Mouse (Mus musculus): ENCODE measurements at regions not wholly inside any gene's neighbourhood (a gene's known extent, or its start where the extent isn't known, plus 50 kb on each side); places are given as distances from the start of the nearest gene placed in this dataset.

DNA sequence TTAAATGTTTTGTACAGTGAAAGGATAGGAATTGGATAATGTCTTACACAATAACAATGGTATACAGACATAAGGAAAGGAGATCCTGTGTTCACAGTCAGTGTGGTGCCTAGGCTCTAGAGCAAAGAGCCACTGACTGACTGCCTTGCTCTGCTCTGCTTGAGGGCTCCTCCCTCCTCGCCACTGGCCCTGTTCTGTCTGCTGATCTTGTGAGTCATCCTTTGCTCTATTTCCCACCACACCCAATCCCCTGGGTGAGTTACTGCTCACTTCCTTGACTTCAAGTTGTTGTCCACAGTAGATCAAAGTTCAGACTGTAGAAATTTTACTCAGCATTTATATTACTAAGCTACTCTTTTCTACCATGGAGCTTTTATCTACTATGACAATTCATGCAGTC is 117.3 kb downstream of the Tmsb4x start:
- peak; percentile 27 for DNase-seq

DNA sequence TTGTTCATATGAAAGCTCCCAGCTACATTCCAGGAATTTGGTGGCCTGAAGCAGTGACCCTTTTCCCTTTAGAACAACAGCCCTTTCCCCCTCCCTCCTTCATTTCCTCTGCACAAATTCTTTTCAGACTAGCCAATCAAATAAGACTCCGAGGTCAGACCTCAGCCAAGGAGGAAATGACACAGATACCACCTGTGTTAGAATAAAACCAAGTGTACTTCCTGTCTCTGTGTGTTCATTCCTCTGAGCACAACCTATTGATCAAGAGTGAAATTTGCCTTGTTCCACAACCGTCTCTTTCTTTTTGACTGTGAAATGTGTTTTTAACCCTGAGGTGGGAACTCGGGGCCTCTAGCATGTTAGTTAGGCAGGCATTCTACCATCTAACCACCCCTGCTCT is 120.2 kb downstream of the Tmsb4x start:
- no peak for DNase-seq

GRCm38 (mm10) chrX:167088438-167088837 is 120.7 kb downstream of the Tmsb4x start:
- DNase-seq, result no peak

DNA sequence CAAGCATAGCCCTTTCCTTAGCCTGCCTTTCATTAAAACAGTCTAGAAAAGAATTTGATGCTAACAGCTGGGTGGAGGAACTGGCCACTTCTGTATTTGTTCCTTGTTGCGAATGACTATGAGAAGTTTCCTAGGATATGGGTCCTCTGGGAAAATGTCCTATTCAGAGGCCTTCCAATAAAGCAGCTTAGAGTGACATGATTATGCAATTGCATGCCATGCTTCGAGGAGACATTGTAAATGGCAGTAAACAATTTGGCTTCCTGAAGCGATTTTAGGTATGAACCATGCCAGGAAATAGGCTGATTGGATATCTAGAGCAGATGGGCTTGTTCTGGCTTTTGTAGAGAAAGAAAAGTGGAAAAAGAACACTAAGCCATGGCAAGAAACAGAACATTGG is 128.3 kb downstream of the Tmsb4x start:
- no peak for DNase-seq

DNA sequence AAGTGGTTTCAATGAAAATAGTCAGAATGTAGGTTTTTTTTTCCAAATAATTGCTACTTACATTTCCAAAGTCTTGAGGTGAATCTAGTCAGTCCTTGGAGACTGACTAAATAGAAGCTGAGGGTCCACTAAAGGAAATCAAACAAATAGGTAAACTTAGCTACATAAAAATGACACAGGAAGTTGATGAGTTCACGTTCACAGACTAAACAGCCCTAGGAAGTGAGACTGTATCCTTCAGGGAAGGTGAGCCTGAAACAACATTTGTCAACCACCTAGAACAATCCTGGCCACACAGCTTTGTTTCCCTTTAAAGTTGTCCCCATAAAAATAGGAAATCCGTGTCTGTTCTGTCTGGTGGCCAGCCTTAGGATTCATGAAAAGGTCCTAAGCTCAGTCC is 140.0 kb downstream of the Tmsb4x start:
- no peak for DNase-seq

- no peak for DNase-seq
These were observed 141.2 kb downstream of the Tmsb4x start for GRCm38 (mm10) chrX:167067918-167068317.

DNA sequence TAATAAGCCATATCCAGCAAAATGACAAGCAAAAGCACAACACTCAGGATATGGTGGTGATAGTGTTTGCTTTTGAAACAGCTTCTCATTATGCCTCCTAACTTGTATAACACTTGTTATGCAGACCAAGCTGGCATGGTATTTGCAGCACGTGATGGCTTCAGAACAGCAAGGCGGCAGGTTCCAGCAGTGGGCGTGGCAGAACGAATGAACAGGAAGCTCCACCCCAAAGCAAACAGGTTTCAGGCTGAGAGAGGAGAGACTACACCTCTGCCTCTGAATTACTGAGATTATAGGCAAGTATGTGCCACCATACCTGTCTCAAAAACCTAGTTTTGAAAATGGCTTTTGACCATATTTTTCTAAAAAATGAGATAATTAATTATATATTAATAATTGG is 145.2 kb downstream of the Tmsb4x start:
- DNase-seq, result peak; percentile 29

- no peak for DNase-seq
These were observed 156.7 kb downstream of the Tmsb4x start for GRCm38 (mm10) chrX:167052456-167052855.

DNA sequence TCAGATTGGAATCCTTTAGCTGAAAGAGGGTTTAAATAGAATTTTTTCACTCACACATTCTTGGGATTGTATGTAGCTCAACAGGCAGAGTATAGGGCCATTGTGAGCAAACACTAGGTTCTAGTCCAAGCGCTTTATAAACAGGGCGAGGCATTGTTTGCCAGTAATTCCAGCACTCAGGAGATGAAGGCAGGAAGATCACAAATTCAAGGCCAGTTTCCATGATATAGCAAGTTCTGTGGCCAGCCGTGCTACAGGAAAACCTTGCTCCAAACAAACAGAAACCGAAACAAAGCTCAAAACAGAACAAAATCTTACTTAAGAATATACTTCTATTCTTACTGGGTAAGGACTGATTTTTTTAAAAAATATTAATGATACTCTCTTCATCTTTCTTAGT is 159.0 kb downstream of the Tmsb4x start:
- no peak for DNase-seq

DNA sequence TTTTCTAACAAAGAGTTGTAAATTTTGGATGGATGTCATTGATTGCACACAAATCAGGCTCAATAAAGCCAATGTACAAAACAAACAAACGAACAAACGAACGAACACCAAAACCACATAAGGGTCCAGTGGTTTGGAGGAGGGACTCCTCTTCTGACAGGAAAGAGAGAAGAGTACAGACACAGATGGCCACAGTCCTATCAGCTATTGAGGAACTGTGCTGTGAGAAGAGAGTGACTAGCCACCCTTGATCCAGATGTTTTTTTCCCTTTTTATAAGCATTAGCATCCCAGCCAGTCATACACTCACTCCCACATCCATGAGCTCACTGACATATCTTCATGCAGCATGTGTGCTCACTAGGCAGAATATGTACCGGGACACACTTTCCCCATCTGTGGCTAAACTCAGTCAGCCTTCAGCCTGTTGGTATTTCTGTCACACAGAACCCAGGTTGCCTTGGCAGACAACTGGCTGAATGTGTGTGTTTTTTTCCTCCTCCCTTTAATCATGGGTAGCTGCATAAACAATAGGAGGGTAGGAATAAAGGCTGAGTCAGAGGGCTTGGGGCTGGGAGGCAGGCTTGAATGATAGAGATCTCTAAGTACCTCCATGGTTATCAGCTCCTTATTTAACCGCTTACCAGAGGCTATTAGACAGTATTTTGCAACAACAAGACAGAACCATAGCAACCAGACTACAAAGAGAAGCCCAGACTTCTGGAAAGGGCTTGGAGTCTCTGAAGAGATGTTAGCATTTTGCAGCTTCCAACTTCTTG is 159.7 kb downstream of the Tmsb4x start:
- no peak for DNase-seq

DNA sequence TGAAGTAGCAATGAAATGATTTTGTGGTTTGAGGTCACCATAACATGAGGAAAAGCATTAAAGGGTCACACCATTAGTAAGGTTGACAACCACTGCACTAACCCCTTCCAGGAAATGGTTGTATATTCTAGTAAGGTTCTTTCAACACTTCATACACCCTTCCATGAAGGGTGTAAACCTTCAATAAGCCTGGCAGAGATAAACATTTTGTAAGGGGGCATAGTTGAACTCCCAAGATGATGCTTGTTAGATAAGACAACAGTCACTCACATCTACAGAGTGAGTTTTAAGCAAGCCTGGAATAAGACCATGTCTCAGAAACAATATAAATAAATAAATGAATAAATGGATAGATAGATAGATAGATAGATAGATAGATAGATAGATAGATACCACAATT is 171.1 kb downstream of the Tmsb4x start:
- DNase-seq, result no peak

GRCm38 (mm10) chrX:167036355-167036754 is 172.8 kb downstream of the Tmsb4x start:
- no peak for DNase-seq

DNA sequence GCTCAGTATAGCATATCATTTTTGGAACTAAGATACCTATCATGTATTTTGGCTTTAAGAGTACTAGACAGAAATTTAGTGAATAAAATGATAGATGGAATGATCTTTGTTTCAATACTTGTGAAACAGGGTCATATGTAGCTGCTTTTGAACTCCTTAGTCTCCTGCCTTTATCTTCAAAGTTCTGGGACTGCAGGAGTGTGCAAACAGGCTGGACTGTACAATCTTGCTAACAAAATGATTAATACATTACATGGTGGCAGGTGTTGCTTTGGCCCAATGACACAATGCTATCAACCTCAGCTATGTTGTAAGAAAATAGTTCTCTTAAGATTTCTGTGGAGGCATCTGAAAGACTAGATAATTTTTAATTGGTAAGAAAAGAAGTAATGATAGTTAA is 173.5 kb downstream of the Tmsb4x start:
- DNase-seq, result no peak

DNA sequence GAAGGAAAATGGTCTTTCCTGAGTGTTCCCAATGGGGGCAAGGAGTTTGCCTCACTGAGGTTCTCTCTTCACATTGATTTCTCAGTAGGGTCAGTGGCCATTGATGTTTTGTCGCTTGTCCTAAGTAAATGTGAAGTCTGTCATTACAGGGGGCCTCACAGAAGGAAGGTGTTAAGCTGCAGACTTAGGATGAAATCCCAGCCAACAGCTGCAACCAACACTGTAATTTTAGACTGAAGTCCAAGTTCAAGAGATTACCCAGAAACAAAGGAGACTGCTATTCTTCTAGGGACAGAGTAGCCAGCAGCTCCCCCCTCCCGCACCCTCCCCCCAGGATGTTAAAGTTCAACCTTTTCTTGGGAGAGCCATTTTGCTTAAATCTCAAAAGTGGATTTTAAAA is 176.0 kb downstream of the Tmsb4x start:
- DNase-seq, result no peak

DNA sequence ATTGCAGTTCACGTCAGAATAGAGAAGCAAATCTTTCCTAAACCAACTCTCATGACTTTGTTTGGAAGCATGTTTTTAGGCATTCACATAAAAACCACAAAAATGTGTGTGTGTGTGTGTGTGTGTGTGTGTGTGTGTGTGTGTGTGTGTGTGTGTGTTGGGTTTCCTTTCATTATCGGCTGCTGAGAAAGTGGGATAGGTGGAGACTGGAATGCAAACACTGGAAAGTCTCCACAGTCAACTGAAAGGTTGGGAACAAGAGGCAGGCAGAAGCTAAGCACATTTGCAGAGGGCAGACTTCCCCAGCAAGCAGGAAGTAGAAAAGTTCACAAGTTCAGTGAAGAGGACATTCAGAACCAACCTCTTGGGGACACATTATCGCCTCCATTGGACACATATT is 176.5 kb downstream of the Tmsb4x start:
- DNase-seq, result peak; percentile 25

DNA sequence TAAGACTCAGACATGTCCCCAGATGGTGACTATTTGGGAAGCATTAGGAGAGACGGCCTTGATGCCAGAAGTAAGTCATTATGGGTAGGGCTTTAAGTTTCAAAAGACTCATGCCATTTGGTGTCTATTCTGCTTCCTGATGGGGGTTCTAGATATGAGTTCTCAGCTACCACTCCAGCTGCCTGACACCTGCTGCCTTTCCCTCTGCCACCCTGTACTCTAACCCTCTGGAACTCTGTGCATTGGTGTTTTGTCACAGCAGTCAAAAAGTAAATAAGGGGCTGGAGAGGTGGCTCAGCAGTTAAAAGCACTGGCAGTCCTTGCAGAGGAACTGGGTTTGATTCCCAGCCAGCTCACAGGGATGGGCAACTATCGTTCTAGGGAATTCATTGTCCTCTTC is 177.6 kb downstream of the Tmsb4x start:
- no peak for DNase-seq

GRCm38 (mm10) chrX:167015602-167016001 is 193.5 kb downstream of the Tmsb4x start:
- DNase-seq, result peak; percentile 5

DNA sequence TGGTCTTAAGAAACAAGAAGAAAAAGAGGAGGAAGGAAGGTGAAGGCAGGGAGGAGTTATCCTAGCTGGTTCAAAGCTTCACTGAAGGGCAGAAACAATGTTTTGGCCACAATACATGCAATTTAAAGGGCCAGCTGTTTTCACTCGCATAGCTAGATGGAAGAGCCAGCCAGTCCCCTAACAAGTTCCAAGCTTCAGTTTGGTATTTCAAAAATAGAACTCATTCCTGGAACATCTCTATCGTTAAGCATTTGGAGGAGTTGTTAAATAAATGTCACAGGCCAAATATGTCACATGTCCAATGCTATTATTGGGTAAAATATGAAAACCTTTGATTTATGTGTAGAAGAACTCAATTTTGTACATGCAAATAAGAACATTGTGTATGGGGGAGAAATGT is 194.8 kb downstream of the Tmsb4x start:
- DNase-seq, result peak; percentile 7

DNA sequence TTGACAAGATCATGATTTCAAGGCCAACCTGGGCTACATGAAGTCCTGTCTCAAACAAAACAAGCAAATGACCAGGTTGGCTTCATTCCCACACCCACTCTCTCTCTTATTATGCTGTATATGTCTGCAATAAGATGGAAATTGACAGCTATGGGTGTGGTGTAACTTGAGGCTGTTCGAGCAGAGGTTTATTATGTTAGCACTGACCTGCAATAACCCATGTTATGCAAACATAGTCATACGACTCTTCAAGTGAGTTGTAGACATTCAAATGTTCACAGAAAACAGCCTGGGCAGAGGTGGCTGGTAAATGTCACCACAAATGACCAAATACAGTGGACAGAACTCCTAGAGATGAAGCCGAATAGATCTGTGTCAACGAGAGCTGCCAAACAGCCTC is 196.2 kb downstream of the Tmsb4x start:
- DNase-seq, result no peak

- DNase-seq, result peak; percentile 5
These were observed 197.1 kb downstream of the Tmsb4x start for GRCm38 (mm10) chrX:167011977-167012542.

DNA sequence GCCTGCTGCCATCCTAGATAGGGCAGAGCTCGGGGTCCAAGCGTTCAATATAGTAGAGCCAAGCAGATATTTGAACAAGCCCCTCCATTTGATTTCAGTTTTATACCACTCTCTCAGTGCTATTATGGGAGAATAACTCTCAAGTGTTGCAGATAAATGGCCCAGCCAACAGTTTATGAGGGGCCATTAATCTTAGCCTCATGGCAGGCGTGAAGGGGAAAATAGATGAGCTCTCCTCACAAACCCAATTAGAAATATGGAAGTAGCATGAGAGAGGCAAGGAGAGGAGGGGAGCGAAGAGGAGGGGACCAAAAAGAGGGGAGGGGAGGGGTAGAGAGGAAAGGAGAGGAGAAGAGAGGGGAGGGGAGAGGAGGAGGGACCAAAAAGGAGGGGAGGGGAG is 213.3 kb downstream of the Tmsb4x start:
- no peak for DNase-seq

- DNase-seq, result no peak
These were observed 228.1 kb downstream of the Tmsb4x start for GRCm38 (mm10) chrX:166981003-166981402.

GRCm38 (mm10) chrX:166980504-166980903 is 228.6 kb downstream of the Tmsb4x start:
- DNase-seq, result no peak

DNA sequence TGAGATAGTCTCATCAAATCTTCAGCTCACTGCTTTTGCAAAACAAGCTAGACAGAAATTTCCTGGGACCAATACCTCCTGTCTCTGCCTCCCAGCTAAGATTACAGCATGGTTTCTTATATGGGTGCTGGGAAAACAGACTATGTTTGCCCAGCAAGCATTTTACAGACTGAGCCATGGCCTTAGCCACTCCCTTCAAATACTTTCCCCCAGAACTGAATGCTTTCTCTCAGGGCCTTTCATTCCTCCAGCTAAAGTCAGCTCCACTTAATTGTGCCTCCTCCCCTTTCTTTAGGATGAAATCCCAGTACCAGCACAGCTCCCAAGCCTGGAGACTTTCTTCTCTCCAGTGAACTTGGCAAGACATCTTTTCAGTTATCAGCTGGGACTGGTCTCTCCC is 232.1 kb downstream of the Tmsb4x start:
- DNase-seq, result no peak

DNA sequence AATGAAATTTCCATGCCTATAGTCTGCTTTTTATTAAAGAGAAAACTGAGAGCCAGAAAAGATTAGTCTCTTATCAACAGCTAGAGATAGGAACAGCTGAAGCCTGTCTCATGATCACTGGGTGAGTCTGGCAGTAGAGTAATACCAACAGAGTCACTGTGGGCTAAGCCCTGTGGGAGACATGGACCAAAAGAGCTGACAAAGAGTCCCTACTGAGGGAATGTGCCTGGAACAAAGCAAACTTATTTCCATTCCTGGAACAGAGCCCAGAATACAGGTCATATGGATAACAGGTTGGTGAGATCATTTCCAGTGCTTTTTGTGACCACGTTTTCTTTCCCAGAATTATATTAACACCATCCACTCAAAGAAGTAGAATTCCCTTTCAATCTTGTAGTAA is 237.4 kb downstream of the Tmsb4x start:
- no peak for DNase-seq

Data from lung, postnatal 14 days (tissue).